In genomic region chr5:9669002-9669401, GRCm38 (mm10) we compare ENCODE assay signal across 27 mouse cellular contexts. TPM values are rescaled to one million over a fixed set of nuclear protein-coding genes. Genes with fewer than 3 reads are reported as not detected.
DNase-seq lines count a peak whose midpoint lies in the region; ATAC-seq lines count a peak whose summit lies in the region.
"Had no signal": no experiment of that assay in that cellular context is flagged by ENCODE, and none has a peak within 500 bp of the region (broad histone marks: within the 10 kb centered on the region; RNA-seq: fewer than 3 reads in every experiment).

No protein-coding gene starts in this region.

- no peaks in the 10 kb centered on the region for H3K36me3 ChIP-seq in intestine, embryonic 15.5 days
- H3K36me3 ChIP-seq: embryonic facial prominence, embryonic 13.5 days; embryonic facial prominence, embryonic 15.5 days; forebrain, embryonic 10.5 days; forebrain, embryonic 12.5 days; G1E had no signal

- H3K9ac ChIP-seq in intestine, embryonic 15.5 days: no peak overlapping the region
- H3K9ac ChIP-seq: embryonic facial prominence, embryonic 13.5 days; embryonic facial prominence, embryonic 15.5 days; forebrain, embryonic 12.5 days had no signal

- no peak overlapping the region for H3K27ac ChIP-seq in intestine, embryonic 15.5 days
- H3K27ac ChIP-seq: embryonic facial prominence, embryonic 13.5 days; embryonic facial prominence, embryonic 15.5 days; forebrain, embryonic 10.5 days; forebrain, embryonic 12.5 days had no signal

- peak; percentile 89 for ATAC-seq in frontal cortex, adult (ENCODE audit: low TSS enrichment)
- ATAC-seq in intestine, embryonic 15.5 days: no peak
- ATAC-seq: activated CD4-positive, CD25-positive, alpha-beta regulatory T cell, adult 4 months; CD4-positive, CD25-positive, alpha-beta regulatory T cell, adult 4 months; forebrain, embryonic 14.5 days; forebrain, embryonic 16.5 days; Patski had no signal

- H3K4me2 ChIP-seq in intestine, embryonic 15.5 days (replicated peaks): no peak overlapping the region
- H3K4me2 ChIP-seq: embryonic facial prominence, embryonic 13.5 days; embryonic facial prominence, embryonic 15.5 days; forebrain, embryonic 12.5 days had no signal

- no peaks in the 10 kb centered on the region for H3K9me3 ChIP-seq in intestine, embryonic 15.5 days
- H3K9me3 ChIP-seq: embryonic facial prominence, embryonic 13.5 days; embryonic facial prominence, embryonic 15.5 days; forebrain, embryonic 10.5 days; forebrain, embryonic 12.5 days; G1E had no signal

- H3K4me3 ChIP-seq in intestine, embryonic 15.5 days (replicated peaks): no peak overlapping the region
- H3K4me3 ChIP-seq: embryonic facial prominence, embryonic 13.5 days; embryonic facial prominence, embryonic 15.5 days; erythroblast, embryonic 14.5 days; forebrain, embryonic 10.5 days; forebrain, embryonic 12.5 days had no signal

- no peaks in the 10 kb centered on the region for H3K27me3 ChIP-seq in intestine, embryonic 15.5 days (replicated peaks)
- H3K27me3 ChIP-seq: CH12.LX; embryonic facial prominence, embryonic 13.5 days; embryonic facial prominence, embryonic 15.5 days; forebrain, embryonic 12.5 days had no signal

- no peaks in the 10 kb centered on the region for H3K4me1 ChIP-seq in intestine, embryonic 15.5 days (replicated peaks)
- H3K4me1 ChIP-seq: embryonic facial prominence, embryonic 13.5 days; embryonic facial prominence, embryonic 15.5 days; forebrain, embryonic 10.5 days; forebrain, embryonic 12.5 days had no signal

- 83% methylated on average over 1 of the region's 1 CpGs for WGBS in intestine, embryonic 15.5 days

- DNase-seq in frontal cortex, postnatal 10 days (ENCODE audit: low spot score in 2 of 2): no peak
- DNase-seq in brain, adult 2 months (ENCODE audit: low read depth, low spot score): peak; percentile 61
- DNase-seq in telencephalon, adult 2 months (ENCODE audit: low read depth, low spot score): peak; percentile 58
- DNase-seq: adrenal gland, adult 2 months; adrenal gland, postnatal 10 days; adrenal gland, postnatal 25 days; B cell, adult 2 months; cerebellum, adult 11-12 months; cerebellum, adult 2 months; cerebellum, adult 9-10 months; cerebellum, postnatal 10 days; cerebellum, postnatal 25 days; embryo, embryonic 11 days had no signal

RNA-seq across cellular contexts. Expression of gene Grm3, which starts 56.0 kb away (rescaled TPM):
- 0.10 and 0.20 TPM in 2 replicates for polyA plus RNA-seq in intestine, embryonic 15.5 days (2015; fragmentation: Nextera tagmentation; extraction: Ambion mirVana)
- polyA plus RNA-seq: activated CD4-positive, CD25-positive, alpha-beta regulatory T cell, adult 4 months; CD4-positive, CD25-positive, alpha-beta regulatory T cell, adult 4 months; erythroblast, embryonic 14.5 days; G1E had no signal

Comparison
In these comparisons a context has a peak if more than half of its experiments do, and no peak if none do; other contexts are left out.
1. DNase-seq: peak in brain, adult 2 months (single experiment) and telencephalon, adult 2 months (single experiment); none in frontal cortex, postnatal 10 days (0 of 2).